Mouse (Mus musculus) frontal cortex, postnatal 10 days (tissue): ENCODE data around the gene Spindoc.
"Not testable (repeated sequence)": the region's sequence is repeated elsewhere in the genome, so short reads cannot be mapped to it uniquely, and the experiment has no call there.

Source experiments
- DNase-seq, 2 experiments: peaks; one replicate each; pipeline ENCODE4 v3.0.0; 2022; ENCODE audit warnings: low spot score in 2 of 2, mixed read lengths in 1 of 2

Gene Spindoc

DNA sequence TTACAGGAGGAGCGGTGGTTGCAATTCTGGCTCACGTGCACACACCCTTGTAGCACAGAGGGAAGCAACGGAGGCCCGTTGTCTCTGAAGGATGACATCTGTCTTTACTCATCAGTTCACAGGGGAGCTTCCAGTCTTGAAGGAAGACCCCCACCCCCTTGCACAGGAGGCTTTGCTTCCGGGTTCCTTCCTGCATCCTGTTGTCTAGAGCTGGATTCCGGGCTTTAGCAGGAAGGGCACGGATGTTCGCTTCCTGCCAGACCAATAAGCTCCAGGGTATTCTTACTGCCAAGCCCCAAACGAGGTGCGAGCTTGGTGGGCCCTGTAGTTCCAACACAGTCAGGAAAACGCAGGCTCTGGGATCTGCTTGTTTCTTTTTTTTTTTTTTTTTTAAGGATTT is 17.8 kb upstream of the Spindoc start:
- no peak for DNase-seq

DNA sequence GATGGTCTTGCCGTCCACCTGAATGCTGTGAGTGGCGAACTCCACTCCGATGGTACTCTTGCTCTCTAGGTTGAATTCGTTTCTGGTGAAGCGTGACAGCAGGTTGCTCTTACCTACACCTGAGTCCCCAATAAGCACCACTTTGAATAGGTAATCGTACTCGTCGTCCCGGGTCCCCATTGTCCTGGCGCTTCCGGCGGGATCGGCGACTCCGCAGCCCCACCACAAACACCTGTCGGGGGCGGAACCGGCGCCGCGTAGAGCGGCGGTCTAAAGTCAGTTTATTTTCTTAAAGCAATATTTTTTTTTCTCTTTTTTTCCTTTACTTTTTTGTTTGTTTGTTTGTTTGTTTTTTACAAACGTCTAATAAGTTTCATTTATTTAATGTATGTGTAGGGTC is 16.1 kb upstream of the Spindoc start:
- not testable (repeated sequence) for DNase-seq

DNA sequence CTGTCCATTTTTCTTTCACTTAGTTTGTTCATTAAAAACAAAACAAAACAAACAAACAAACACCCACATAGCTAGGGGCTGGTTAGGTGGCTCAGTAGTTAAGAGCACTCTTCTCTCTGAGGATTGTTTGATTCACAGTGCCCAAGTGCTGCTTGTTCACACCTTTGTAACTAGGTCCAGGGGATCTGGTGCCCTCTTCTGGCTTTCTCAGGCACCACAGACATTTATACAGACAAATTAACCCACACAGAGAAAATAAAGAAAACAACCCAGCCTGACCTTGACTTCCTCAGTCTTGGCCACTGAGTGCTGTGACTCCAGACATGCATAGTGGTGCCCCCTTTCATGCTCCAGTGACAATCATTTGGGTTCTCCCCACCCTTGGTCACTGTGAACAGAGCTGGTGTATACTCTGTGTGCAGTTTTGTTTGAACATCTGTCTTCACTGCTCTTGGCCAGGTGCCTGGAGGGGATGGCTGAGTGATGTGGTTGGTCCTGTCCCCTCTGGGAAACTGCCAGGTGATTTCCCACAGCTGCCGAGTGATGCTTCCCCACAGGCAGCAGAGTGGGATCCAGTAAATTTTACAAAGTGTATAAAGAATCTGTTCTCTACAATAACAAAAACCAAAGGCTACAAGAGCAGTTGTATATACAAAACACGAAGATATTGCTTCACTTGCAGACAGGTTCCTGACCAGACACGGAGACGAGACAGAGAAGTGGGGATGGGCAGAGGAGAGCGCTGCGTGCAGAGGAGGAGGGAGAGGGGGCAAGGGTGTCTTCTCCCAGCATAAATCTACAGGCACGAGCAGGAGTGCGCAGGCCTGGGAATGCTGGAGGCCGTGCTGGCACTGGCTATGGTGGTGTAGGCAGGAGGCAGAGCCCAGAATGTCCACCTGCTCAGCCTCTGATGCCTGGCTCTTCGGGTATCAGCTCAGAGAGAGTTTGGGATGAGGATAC is 14.4 kb upstream of the Spindoc start:
- DNase-seq = not testable (repeated sequence)

DNA sequence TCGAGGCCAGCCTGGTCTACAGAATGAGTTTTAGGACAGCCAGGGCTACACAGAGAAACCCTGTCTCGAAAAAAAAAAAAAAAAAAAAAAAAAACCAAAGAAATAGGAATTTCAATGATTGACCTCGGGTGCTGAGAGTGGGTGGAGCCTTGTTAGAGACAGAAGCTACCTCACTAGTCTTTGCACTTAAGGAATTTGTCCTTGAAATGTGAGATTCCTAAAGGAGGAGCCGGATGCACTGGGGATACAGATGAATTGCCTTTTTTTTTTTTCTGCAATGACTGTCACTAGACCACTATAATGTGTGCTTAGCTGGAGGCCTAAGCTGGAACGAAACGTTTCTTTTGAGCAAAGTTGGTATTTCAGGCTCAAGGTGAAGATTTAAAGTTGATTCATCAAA is 5.7 kb upstream of the Spindoc start:
- DNase-seq = no peak

DNA sequence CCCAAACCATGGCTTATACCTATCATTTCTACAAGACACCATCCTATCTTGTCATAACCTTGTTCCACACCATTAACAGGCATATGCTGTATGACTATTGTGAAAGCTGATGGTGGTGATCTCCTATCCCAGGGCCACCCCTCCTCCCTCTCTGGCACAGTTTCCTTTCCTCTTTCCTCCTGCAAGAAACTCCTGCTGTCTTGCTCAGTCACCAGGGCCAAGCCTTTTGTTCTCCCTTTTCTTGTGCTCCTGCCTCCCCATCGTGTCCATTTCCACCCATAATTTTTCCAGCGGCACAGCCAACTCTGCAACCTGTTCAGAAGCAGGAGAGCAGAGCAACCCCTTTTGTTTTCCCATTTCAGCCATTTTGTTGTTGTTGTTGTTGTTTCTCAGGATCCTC is 3.2 kb upstream of the Spindoc start:
- no peak for DNase-seq

DNA sequence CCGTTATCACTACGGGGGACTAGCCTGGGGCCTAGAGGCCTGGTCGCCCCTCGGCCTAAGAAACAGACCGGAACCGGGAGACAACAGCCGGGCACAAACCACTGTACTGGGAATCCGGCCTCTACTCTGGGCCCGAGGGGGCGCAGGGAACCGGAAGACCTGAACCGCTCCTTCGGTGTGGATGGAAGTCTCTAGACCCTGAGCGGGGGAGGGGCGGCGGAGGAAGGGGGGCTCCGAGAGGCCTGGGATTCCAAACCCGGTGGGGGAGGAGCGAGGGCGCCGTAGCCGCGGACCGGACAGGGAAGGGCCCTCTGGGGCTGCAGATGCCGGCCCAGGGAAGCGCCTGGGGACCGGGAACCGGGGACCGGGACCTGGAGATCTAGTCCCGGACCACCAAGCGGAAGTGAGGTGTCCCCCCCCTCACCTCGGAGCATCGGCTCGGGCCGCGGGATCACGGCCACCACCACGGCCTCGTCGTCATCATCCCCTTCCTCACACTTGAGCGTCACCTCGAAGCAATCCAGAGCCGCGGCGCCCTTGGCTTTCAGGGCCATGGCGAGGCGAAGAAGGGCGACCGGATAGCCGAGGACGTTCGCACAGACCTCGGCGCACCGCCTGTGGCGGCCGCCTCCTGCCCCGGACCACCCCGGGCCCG is 419 bp downstream of the Spindoc start:
- DNase-seq = peak; percentile 55 to 71

DNA sequence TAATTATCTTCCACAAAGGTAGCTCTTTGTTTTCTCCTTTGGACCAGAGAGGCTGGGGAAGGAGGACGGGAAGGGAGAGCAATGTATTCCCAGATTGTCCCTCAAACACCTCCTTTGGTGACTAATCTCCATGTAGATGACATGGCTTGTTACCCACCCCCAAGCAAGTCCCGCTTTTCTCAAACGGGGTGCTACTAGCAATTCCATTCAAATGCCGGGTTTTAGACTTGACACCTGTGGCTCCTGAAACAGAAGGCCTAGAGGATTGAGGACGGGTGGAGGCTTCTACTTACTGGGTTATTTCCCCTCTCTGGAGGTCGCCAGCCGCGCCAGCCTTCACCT is 917 bp downstream of the Spindoc start:
- DNase-seq = no peak

DNA sequence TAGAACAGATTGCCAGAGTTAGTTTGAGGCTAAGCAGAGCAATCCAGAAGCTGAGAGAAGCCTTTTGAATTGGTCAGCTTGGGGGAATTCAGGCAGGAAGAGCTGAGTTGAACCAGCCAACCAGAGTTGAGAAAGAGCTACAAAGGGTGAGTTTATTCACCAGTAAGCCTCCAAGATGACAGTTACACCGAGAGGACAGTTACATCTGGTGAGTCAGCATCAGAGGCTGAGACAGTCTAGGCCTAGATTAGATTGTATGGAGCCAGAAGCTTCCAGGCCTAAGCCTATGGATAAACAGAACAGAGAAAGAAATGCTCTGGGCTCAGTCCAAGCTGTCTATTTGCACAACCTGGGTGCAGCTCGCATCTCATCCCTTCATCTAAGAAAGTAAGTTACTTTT is 5.2 kb downstream of the Spindoc start:
- DNase-seq = no peak

DNA sequence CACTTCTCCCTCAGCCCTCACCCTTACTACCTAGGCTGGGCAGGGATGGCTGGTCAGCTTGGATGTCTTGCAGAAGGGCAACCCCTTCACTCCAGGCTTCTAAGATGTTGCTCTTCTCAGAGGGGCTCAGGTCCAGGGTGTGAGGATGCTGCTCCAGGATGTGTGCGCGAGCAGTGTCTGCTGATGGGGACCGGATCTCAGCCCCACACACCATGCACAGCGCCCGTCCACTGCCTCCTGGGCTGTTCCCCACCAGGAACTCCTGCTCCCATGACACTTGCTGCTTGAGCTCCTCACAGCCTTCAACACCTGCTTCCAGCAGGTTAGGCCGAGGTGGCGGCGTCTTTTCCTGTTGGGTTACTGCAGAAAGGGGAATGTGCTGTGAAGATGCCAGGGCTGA is 8.3 kb downstream of the Spindoc start:
- DNase-seq = no peak

DNA sequence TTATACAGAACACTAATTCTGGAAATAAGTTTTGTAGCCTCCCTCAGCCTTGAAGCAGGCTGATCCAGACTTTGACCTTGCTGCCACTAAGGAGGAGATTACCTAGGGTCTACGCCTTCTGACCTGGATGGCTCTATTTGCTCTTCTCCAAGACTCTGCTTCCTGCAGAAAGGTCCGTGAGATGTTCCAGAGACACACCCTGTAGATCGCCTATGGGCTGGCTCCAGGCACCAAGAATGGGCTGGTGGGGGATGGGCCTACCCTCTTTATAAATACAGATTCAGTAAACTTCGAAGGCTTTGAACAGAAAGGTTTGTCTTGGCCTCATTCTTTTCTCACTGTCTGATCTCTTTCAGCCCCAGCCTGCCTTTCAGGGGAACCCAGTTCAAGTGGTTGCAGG is 13.3 kb downstream of the Spindoc start:
- not testable (repeated sequence) for DNase-seq

DNA sequence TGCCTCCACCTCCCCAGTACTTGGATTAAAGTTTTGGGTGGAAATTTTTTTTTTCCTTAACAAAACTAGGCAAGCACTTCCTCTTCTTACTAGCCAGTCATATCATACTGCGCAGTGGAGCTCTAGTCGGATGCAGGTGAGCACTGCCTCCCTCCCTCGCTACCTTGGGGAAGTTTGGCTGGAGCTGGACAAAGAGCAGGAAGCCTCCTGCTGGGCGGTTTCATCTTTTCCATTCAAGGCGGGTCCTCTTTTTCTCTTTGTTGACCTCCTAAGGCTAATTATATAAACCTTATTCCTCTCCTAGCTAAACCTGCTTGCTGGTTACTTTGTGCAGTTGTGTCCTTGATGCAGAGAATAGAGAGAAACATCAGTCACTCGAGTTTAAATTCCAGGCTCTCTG is 29.2 kb downstream of the Spindoc start:
- DNase-seq = no peak

DNA sequence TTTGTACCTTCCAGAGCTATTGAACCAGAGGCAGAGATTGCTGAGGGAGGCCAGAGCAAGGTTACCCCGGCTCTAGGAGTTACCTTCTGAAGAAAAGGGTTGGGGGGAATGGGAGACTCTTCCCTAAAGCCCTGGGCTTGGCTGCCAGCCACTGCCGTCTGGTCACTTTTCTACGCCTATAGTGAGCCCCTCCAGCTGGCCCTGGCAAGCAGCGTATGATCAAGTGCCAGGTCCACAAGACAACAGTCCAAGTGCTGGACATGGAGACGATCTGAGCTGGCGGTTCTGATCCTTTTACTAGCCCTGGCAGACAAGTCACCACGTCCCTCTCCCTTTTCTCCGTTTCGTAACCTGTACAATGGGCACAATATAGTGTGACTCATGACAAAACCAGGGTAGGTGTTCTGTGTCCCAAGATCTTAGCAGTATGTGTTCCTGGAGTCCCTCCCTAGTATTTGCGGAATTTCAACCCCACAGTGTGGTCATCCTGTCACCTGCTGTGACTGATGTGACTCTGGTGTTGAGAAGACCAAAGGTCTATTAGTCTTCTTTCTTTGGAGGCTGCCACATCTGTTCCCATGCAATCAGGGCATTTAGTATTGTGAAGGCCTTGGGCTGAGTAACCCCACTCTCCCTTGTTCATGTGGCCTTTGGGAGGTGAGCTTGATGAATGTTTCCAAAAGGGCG is 29.8 kb downstream of the Spindoc start:
- DNase-seq = no peak

DNA sequence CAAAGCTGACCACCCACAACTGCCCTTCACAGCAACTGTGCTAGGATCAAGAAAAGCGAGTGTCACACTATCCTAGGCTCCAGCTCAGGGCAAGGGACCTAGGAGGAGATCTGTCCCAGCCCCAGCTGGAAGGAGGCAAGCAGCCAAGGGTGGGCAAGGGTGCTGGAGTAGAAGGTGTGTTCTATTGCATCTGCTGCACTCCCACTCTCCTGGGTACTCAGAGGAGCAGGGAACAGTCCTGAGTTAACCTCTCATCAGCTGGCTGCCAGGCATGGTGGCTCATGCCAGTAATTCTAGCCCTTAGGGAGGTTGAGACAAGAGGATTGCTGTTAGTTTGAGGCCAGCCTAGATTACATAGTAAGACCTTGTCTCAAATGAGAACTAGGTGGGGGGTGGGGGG is 32.8 kb downstream of the Spindoc start:
- DNase-seq = no peak

DNA sequence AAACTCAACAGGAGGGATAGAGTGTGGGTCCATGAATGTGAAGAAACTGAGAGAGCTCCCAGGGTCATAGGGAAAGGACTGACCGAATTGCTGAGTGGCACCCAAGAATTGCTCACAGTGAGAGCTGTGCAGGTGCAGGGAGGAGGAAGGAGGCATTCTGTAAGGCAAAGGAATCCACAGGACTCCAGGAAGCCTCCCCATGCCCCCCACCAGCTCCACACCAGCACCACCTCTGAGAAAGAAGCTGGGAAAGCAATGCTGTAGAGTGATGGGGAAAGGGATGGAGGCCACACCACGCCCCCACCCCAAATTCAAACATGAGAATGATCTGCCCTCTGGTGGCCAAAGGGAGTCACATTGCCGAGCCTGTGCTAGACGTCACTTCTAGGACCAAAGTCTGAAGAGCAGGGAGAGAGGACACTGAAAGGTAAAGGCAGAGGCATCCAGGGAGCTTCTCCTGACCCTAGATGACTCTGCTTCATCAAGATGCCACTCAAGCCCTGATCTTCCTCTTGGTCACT is 37.5 kb downstream of the Spindoc start:
- peak in 1 of 2 experiments; percentile 63 for DNase-seq

DNA sequence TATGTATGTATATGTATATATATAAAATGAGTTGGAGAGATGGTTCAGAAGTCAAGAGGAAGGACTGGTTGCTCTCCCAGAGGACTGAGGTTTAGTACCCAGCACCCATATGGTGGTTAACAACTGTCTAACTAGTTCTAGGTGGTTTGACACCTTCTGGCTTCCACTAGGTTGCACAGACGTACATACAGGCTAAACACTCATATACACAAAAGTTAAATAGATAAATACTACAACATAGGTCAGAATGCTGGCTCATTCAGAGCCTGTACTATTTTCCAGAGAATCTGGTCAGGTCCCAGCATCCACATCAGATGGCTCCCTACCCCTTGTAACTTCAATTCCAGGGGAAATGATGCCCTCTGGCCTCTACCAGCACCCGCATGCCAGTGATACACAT is 40.1 kb downstream of the Spindoc start:
- DNase-seq = no peak

DNA sequence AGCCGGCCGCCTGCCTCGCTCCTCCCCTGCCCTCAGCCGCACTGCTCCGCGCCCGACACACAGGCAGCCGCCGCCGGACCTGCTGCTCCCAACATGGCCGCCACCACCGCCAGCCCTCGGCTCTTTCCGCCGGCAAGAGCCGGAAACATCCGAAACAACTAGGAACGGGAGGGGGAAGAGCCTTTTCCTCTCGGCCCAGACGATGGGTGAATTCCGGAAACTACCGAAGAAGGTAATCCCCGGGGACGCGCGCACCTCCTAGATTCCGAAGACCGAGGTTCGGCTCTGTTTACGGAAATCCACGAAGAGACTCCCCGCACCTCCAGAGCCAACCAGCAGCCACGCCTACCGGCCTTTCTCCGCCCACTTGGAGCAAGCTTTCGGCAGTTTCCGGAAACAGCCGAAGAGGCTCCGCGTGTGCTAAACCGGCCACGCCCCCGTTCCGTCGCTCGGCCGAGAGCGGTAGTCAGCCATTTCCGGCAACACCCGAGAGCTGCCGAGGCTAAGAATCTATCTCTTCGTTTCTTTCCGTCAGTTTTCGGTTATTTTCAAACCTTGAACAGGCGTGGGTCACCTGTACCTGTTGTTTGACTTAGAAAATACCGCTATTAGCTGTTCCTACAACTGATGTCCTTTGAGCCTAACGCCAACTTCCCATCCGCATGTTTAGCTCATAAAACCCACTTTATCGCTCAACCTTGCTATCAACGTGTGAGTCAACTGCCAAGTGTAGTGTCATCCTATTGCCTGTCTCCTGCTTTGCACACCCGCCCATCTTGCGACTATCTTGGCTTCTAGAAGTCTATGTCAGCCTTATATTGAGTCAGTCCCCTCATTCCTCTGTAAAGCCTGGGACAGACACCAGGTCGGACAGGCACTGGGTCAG is 41.0 kb downstream of the Spindoc start, which contains the start of gene Mark2:
Gene Mark2 (minus strand): TSS at position 349 of the 886 bp plus-strand sequence.
- peak; percentile 98 to 100 for DNase-seq

DNA sequence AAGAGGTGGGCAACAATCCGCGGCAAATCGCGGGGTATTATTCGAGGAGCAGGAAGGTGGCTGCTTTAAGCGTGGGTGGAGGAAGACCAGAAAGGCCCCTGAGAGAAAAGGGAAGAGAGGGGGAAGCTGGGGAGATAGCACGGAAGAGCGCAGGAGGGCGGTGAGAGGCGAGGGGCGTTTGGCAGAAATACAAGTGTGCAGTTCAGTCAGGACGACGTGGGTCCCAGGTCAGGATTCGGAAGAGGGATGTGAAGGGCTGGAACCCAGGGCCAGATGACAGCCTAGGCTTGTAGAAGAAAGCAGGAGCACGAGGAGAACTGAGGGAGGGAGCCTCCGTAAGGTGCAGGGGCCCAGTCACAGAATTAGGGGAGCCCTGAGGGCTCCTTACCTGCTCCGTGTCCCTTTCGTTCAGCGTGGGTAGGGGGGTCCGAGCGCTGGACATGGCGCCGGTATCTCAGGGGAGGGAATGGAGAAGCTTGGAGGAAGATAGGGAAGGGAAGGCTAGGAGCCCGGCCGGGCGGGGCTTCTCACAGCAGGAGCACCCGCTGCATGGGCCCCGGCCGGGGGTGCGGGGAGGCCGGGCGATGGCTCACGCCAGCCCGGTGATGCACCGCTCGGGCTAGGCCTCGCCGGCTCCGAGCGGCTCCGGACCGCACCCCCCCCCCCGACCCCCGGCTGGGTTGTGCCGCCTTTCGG is 41.9 kb downstream of the Spindoc start:
- DNase-seq = peak in 1 of 2 experiments; percentile 52

DNA sequence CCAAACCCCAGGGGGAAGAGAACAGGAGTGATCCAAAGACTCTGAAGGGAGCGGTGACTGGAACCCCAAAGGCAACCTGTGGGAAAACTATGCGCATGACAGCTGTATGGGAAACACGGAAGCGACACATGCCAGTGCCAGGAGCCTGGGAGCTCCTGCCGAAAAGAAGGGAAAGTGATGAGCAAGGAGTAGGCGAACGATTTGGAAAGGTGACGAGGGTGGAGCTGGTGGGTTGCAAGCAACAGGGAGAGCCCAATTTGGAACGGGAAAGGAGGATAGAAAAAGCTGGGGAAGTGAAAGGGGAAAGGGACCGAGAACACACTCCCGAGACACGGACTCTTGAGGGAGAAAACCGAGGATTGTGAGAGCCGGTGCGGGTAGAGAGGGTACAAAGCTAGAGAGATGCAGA is 42.4 kb downstream of the Spindoc start:
- peak; percentile 36 to 37 for DNase-seq

DNA sequence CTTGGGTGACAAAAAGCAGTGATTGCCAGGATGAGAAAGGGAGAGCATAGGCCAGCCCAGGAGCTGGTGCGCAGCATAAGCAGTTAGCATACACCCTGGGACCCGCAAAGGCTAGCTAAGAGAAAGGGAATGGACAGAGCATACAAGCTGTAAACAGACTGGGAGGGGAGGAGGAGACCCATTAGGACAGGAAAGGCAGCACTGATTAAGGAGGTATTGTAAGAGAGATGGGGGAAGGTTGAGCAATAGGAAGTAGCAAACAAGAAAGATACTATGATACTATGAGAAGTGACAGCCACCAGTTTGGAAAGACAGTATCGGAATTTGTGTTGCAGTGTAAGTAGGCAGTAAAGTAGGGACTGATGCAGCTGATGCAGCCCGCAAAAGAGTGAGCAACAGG is 42.9 kb downstream of the Spindoc start:
- no peak for DNase-seq

DNA sequence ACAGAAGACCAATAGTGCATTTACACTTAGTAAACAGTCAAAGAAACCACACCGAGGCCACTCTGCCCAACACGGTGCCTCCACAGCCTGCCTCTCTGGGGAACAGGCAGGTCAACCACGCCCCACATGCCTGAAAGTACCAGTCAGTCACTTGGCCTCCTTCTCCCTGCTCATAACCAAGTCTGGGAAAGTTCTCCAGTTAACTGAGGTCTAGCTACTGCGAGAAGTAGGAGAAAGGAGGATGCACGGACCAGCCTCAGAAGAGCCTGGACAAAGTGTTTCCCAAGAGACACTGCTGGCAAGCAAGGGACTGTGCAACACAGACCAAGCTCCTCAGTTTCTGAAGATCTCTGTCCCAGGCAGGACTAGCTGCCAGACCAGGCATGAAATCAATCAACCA is 43.8 kb downstream of the Spindoc start:
- DNase-seq = no peak
